Mouse (Mus musculus) liver, postnatal 0 days (tissue): ENCODE data around the gene Sptbn4.

Source experiments
- CTCF ChIP-seq: sonication (generic); IDR thresholded peaks from 2 replicates; pipeline ENCODE4 v1.5.1; 2016; ENCODE audit warnings: antibody characterized with exemption, low read depth
- EP300 ChIP-seq: IDR thresholded peaks from 2 replicates; pipeline ENCODE4 v1.6.1; 2016; ENCODE audit warnings: antibody characterized with exemption, low read depth, mild to moderate bottlenecking

GRCm38 (mm10) chr7:27381009-27381408 is 66.5 kb downstream of the Sptbn4 start:
- TF ChIP-seq CTCF = no peak
- TF ChIP-seq EP300 = no peak
